Mouse (Mus musculus) neural tube, embryonic 11.5 days (tissue): ENCODE data around the gene Dock1. TPM values are rescaled to one million over a fixed set of nuclear protein-coding genes. Genes with fewer than 3 reads are reported as not detected.

Experiments used
- ATAC-seq: fragments of 200-750 bp; cut with Nextera tagmentation; 2 replicates; pipeline ENCODE4 v1.8.0; 2017; ENCODE audit warnings: moderate number of reproducible peaks, mild to moderate bottlenecking, moderate TSS enrichment, moderate library complexity; ENCODE audit not compliant: insufficient read depth, low FRiP score, low TSS enrichment
- DNase-seq: peaks from one replicate; pipeline ENCODE4 v3.0.0-alpha.2; 2015; ENCODE audit warnings: low spot score
- H3K27ac ChIP-seq: fragments of 300-500 bp; sonication (generic); 2 replicates; pipeline ENCODE4 v1.5.1; 2014; ENCODE audit warnings: low read depth, mild to moderate bottlenecking, low read length
- H3K27me3 ChIP-seq: fragments of 300-500 bp; sonication (generic); 2 replicates; pipeline ENCODE4 v1.6.1; 2014; ENCODE audit warnings: mild to moderate bottlenecking, low read length, mixed read lengths; ENCODE audit not compliant: control insufficient read depth, insufficient read depth
- H3K36me3 ChIP-seq: fragments of 300-500 bp; sonication (generic); 2 replicates; pipeline ENCODE4 v1.6.1; 2014; ENCODE audit warnings: mild to moderate bottlenecking, low read length, moderate library complexity, mixed read lengths; ENCODE audit not compliant: control insufficient read depth, insufficient read depth
- H3K4me1 ChIP-seq: fragments of 300-500 bp; sonication (generic); 2 replicates; pipeline ENCODE4 v1.6.1; 2014; ENCODE audit warnings: low read length, mixed read lengths; ENCODE audit not compliant: control insufficient read depth, insufficient read depth
- H3K4me2 ChIP-seq: fragments of 300-500 bp; sonication (generic); 2 replicates; pipeline ENCODE4 v1.6.1; 2014; ENCODE audit warnings: low read depth, mild to moderate bottlenecking, moderate library complexity
- H3K4me3 ChIP-seq: fragments of 300-500 bp; sonication (generic); 2 replicates; pipeline ENCODE4 v1.5.1; 2014; ENCODE audit warnings: low read depth, low read length
- H3K9ac ChIP-seq: fragments of 300-500 bp; sonication (generic); 2 replicates; pipeline ENCODE4 v1.6.1; 2014; ENCODE audit warnings: mild to moderate bottlenecking, low read length
- H3K9me3 ChIP-seq: fragments of 300-500 bp; sonication (generic); 2 replicates; pipeline ENCODE4 v1.6.1; 2016; ENCODE audit warnings: low read length; ENCODE audit not compliant: control insufficient read depth
- WGBS: fragments of 180-500 bp; shearing (Covaris S2); extraction: QIAGEN DNeasy Blood & Tissue Kit; methylation state at CpG from one replicate; pipeline ENCODE4 v1.1.7; 2014; 5-methylcytosine and 5-hydroxymethylcytosine counted together
- polyA plus RNA-seq: library from polyadenylated mRNA; unstranded; fragments of >200 nt; fragmentation: Nextera tagmentation; extraction: Ambion mirVana; gene quantifications from 2 replicates; pipeline ENCODE4 v1.2.1, GENCODE M21; 2014

Dock1 gene
- 26.3 and 26.7 TPM in 2 replicates for polyA plus RNA-seq

- Histone ChIP-seq H3K9me3 (no peaks in the 10 kb centered on the region), H3K9ac (peak within 1 kb of the TSS; percentile 83), H3K4me2 (peak within 1 kb of the TSS; percentile 75), H3K4me1 (peaks cover 2% of the 10 kb centered on the region; the same call in 1 of the 2 replicates), H3K27me3 (no peaks in the 10 kb centered on the region), H3K4me3 (peak within 1 kb of the TSS; percentile 63), H3K36me3 (no peaks in the 10 kb centered on the region), H3K27ac (peak within 1 kb of the TSS; percentile 69)
- 3% methylated on average over 56 of the region's 77 CpGs for WGBS
- DNase-seq (peak; percentile 81), ATAC-seq (peak; percentile 68)
Measured at GRCm38 (mm10) chr7:134670312-134671002, at the start of gene Dock1. Gene Dock1 (plus strand): TSS chr7:134670654.

DNA sequence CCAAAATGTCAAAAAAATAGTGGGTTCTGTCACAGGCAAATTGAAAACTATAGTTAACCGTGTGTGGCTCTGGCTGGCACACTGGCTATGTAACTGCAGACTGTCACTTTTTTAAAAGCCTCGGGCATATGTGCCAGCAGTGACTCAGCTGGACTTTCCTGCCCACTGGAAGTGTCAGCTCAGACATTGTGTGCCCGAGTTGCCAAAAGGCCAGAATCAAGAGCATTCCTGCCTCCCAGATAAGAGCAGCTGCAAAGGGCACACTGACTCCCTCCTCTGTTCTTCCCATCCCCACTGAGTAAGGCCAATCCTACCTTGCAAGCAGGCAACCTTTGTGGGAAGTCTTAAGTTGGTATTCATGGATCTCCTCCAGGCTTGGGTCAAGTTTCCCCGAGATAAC, 42.5 kb upstream of the Dock1 start:
- 82% methylated on average over 4 of the region's 4 CpGs for WGBS

DNA sequence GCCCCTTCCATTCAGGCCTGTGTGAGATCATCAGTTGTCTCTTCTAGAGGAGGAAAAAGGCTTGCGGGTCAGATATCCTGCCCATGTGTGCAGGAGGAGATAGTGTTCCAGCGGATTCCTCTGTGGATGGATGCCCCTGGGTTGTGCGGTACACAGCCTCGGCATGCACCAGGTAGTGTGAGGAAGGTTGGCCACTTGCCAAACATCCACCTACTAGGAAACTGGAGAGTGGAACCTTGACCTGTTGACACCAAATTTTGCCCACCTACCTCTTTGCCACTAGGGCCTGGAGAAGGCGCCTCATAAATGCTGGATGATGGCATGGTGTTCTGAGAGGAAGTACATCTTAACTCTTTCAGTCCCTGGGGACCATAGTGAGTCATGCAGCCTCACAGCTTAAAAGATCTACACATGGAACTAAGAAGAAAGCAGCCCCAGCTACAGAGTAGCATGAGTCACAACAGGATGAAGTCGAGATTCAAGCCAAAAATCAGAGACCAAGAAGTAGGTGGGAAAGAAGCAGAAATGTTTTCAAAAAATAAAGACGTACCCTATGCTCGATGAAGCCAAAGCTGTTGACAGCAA, 20.1 kb upstream of the Dock1 start:
- H3K4me3 ChIP-seq: no peak overlapping the region
- no peaks in the 10 kb centered on the region for H3K27me3 ChIP-seq
- no peaks in the 10 kb centered on the region for H3K9me3 ChIP-seq
- H3K9ac ChIP-seq: no peak overlapping the region
- no peaks in the 10 kb centered on the region for H3K36me3 ChIP-seq
- H3K4me2 ChIP-seq: no peak overlapping the region
- WGBS: 87% methylated on average over 8 of the region's 8 CpGs
- ATAC-seq: no peak
- H3K27ac ChIP-seq: no peak overlapping the region
- DNase-seq: no peak
- no peaks in the 10 kb centered on the region for H3K4me1 ChIP-seq

More for the DNA sequence above, 42.5 kb upstream of the Dock1 start:
- Histone ChIP-seq H3K27me3 (no peaks in the 10 kb centered on the region), H3K4me1 (no peaks in the 10 kb centered on the region), H3K27ac (no peak overlapping the region), H3K9ac (no peak overlapping the region), H3K4me2 (no peak overlapping the region), H3K4me3 (no peak overlapping the region), H3K36me3 (no peaks in the 10 kb centered on the region), H3K9me3 (no peaks in the 10 kb centered on the region)
- DNase-seq (no peak), ATAC-seq (no peak)

DNA sequence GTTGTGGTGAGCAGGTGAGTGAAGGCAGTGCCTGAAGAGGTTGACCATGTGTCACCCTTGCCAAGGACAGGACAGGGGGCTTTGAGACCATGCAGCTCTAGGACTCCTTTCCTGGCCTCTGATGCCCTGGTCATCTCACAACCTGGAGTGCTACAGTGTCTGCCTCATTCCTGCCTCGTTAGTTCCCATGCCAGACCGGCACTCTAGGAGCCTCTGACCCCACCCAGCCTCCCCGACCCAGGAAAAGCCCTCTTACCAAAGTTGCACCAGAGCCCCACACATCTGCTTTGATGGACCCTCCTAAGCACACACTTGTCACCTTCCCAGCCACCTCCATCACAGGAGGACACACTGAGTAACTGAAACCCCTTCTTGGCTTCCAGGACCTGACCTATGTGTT, 19.4 kb upstream of the Dock1 start:
- Histone ChIP-seq H3K9me3 (no peaks in the 10 kb centered on the region), H3K27me3 (no peaks in the 10 kb centered on the region), H3K9ac (no peak overlapping the region), H3K4me2 (no peak overlapping the region), H3K4me3 (no peak overlapping the region), H3K27ac (no peak overlapping the region), H3K4me1 (no peaks in the 10 kb centered on the region), H3K36me3 (no peaks in the 10 kb centered on the region)
- 70% methylated on average over 3 of the region's 3 CpGs for WGBS
- ATAC-seq (no peak), DNase-seq (no peak)

DNA sequence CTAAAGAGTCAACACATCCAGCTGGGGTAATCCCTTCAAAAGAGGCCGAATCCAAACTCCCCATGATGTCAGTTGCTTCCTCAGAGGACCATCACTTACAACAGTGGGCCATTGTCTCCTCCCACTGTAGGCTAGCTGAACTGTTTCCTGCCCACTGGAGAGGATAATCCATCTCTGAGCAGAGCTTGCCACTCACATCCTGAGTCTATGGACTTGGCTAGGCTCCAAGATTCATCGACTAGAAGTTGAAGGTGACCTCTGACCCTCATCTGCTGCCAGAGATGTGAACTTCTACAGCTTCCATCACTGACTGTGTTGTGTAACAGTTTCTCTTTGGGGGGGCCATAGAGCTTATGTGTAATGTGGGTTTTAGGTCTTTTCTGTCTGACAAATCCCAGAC, 7.2 kb upstream of the Dock1 start:
- no peaks in the 10 kb centered on the region for H3K4me1 ChIP-seq
- no peaks in the 10 kb centered on the region for H3K27me3 ChIP-seq
- H3K4me3 ChIP-seq: no peak overlapping the region
- H3K9ac ChIP-seq: no peak overlapping the region
- no peak for DNase-seq
- WGBS: 36% methylated on average over 2 of the region's 2 CpGs
- H3K4me2 ChIP-seq: no peak overlapping the region
- no peak for ATAC-seq
- H3K36me3 ChIP-seq: no peaks in the 10 kb centered on the region
- H3K9me3 ChIP-seq: no peaks in the 10 kb centered on the region
- no peak overlapping the region for H3K27ac ChIP-seq

DNA sequence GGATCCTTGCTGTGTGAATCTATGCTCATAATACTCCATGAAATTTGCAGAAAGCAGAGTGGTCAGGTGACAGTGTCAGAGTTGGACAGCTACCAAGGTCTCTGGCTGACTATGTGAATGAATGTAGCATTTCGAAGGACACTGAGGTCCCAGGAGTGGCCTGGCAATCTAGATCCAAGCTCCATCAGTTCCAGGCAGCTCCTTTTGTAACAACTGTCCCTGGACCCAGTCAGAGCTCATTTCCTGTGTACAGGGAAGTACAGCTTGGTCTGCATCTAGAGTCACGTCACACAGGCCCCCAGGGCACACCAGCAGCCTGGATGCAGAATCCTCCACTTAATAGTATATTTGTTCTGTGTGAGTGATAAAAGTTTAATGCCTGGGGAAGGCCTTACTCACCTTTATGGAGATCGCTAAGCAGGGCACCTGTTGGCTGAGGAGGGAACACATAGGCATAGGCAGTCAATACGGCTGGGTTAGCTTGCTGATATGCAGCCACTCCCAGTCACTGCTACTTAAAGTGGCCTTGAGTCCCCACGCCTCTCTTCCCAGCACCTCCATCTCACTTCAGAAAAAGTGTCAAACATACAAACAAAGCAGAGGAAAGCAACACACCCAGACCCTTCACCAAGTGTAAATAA, 4.7 kb upstream of the Dock1 start:
- no peak for DNase-seq
- no peaks in the 10 kb centered on the region for H3K9me3 ChIP-seq
- no peak overlapping the region for H3K4me3 ChIP-seq
- no peak overlapping the region for H3K4me2 ChIP-seq
- H3K27ac ChIP-seq: no peak overlapping the region
- H3K9ac ChIP-seq: no peak overlapping the region
- ATAC-seq: no peak
- H3K27me3 ChIP-seq: no peaks in the 10 kb centered on the region
- peaks cover 2% of the 10 kb centered on the region; the same call in 1 of the 2 replicates for H3K4me1 ChIP-seq
- 87% methylated on average over 5 of the region's 5 CpGs for WGBS
- no peaks in the 10 kb centered on the region for H3K36me3 ChIP-seq

DNA sequence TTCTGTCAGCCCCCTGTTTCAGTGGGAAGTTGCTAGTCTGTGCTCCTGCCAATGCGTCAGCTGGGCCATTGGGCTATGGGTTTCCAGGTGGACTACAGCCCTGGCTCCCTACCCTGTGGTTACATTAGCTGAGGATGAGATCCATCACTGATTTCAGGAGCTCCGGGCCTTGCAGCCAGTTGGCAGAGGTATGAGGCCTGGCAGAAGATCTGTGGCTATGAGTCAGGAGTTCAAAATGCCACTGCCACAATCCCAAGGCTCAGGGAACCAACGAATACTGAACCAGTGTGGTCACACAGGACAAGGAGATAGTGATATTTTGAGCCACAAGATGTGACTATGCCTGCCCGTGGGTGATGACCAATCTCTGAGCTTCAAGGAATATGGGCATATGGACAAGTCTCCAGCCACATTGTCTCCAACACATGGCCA, 3.2 kb upstream of the Dock1 start:
- WGBS: 89% methylated on average over 4 of the region's 4 CpGs
- no peaks in the 10 kb centered on the region for H3K27me3 ChIP-seq
- H3K27ac ChIP-seq: no peak overlapping the region
- no peaks in the 10 kb centered on the region for H3K9me3 ChIP-seq
- H3K36me3 ChIP-seq: no peaks in the 10 kb centered on the region
- H3K9ac ChIP-seq: no peak overlapping the region
- H3K4me2 ChIP-seq: no peak overlapping the region
- H3K4me1 ChIP-seq: peaks cover 2% of the 10 kb centered on the region; the same call in 1 of the 2 replicates
- no peak for DNase-seq
- no peak overlapping the region for H3K4me3 ChIP-seq
- ATAC-seq: no peak

DNA sequence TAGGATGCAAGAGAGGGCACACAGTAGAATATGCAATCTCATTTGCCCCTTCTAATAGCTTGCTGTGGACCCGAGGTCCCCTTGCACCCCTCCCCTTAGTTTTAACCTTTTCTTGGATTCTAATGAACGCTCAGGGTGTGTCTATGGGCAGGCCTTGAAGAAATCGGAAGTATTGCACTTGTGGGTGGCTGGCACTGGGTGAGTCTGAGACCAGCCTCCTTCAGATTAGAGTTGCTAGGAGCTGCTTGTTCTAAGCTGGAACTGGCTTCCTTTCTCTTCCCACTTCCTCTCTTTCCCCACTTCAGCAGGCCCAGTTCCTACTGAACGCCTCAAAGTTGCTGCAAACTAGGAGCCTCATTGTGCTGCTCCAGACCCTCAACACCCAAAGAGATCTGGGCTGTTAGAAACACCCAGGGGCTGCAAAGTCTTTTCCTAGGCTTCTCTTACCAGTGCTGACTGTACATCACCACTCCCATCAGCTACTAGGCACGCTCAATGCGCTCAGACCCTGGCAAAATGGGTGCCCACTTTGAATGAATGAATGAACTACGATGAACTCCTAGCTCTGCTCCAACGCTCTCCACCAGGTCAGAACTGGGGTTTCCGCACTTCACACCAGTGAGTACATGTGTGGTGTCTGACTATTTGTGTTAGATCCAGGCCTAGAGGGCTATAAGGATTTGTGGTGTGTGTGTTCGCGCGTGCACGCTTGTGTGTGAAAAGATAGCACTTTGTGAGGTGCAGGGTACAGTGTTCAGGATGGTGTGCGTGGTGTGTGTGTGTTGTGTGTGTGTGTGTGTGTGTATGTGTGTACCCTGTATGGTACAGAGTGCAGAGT, 761 bp upstream of the Dock1 start:
- Histone ChIP-seq H3K4me1 (peaks cover 2% of the 10 kb centered on the region; the same call in 1 of the 2 replicates), H3K9me3 (no peaks in the 10 kb centered on the region), H3K4me3 (peak overlapping the region; percentile 63), H3K4me2 (peak overlapping the region; percentile 75), H3K27ac (no peak overlapping the region), H3K27me3 (no peaks in the 10 kb centered on the region), H3K36me3 (no peaks in the 10 kb centered on the region), H3K9ac (peak overlapping the region; percentile 83)
- ATAC-seq (no peak), DNase-seq (no peak)
- 91% methylated on average over 14 of the region's 14 CpGs for WGBS
